Mouse (Mus musculus) thymus, adult 18-20 months (tissue): ENCODE data around the gene Khdrbs2.
"Not testable (repeated sequence)": the region's sequence is repeated elsewhere in the genome, so short reads cannot be mapped to it uniquely, and the experiment has no call there.

ENCODE experiments used
- DNase-seq, 2 experiments: peaks; one replicate each; pipeline ENCODE4 v3.0.0; 2022; ENCODE audit warnings: mixed read lengths in 2 of 2

Gene Khdrbs2

GRCm38 (mm10) chr1:32471502-32472214 is 299.1 kb downstream of the Khdrbs2 start:
- no peak for DNase-seq

- no peak for DNase-seq
Measured at GRCm38 (mm10) chr1:32487944-32488343, 315.4 kb downstream of the Khdrbs2 start.

- DNase-seq: no peak
Measured at GRCm38 (mm10) chr1:32503381-32503780, 330.9 kb downstream of the Khdrbs2 start.

GRCm38 (mm10) chr1:32547194-32547593 is 374.7 kb downstream of the Khdrbs2 start, which contains the start of gene Gm5415:
Gene Gm5415, minus strand, starts transcription at chr1:32547294.
- DNase-seq: not testable (repeated sequence)

GRCm38 (mm10) chr1:32553459-32553858 is 380.9 kb downstream of the Khdrbs2 start:
- no peak for DNase-seq

GRCm38 (mm10) chr1:32553925-32554324 is 381.4 kb downstream of the Khdrbs2 start:
- no peak for DNase-seq

GRCm38 (mm10) chr1:32568901-32569300 is 396.4 kb downstream of the Khdrbs2 start:
- DNase-seq: no peak

GRCm38 (mm10) chr1:32626060-32626459 is 453.5 kb downstream of the Khdrbs2 start:
- no peak for DNase-seq

- no peak for DNase-seq
Measured at GRCm38 (mm10) chr1:32632415-32633354, 460.2 kb downstream of the Khdrbs2 start.

- no peak for DNase-seq
Measured at GRCm38 (mm10) chr1:32633404-32633803, 460.9 kb downstream of the Khdrbs2 start.

- no peak for DNase-seq
Measured at GRCm38 (mm10) chr1:32639118-32639517, 466.6 kb downstream of the Khdrbs2 start.

GRCm38 (mm10) chr1:32649647-32650209 is 477.2 kb downstream of the Khdrbs2 start:
- DNase-seq: no peak

GRCm38 (mm10) chr1:32693806-32694205 is 521.3 kb downstream of the Khdrbs2 start:
- DNase-seq: no peak

- no peak for DNase-seq
Measured at GRCm38 (mm10) chr1:32700132-32700531, 527.6 kb downstream of the Khdrbs2 start.

GRCm38 (mm10) chr1:32701267-32701666 is 528.8 kb downstream of the Khdrbs2 start:
- no peak for DNase-seq
